Mouse (Mus musculus): ENCODE measurements around the gene Vmn1r175. TPM values are rescaled to one million over a fixed set of nuclear protein-coding genes. Genes with fewer than 3 reads are reported as not detected.
"Not testable (repeated sequence)": the region's sequence is repeated elsewhere in the genome, so short reads cannot be mapped to it uniquely, and the experiment has no call there.

The Vmn1r175 gene
- total RNA-seq (2014; rRNA removed) (not detected in 2 replicates), polyA plus RNA-seq (2015; fragmentation: Nextera tagmentation; extraction: Ambion mirVana) (not detected in 2 replicates)

GRCm38 (mm10) chr7:23810543-23810942, at the start of gene Vmn1r175:
TSS of gene Vmn1r175 (minus strand) at chr7:23810643.
- not testable (repeated sequence) for H3K36me3 ChIP-seq (ENCODE audit: insufficient read depth, low read length); H3K9ac ChIP-seq (replicated peaks; ENCODE audit: low read length); H3K4me2 ChIP-seq (ENCODE audit: low read depth, low read length); ATAC-seq; H3K9me3 ChIP-seq (ENCODE audit: low read length); H3K4me3 ChIP-seq (ENCODE audit: low read length); DNase-seq (ENCODE audit: low spot score); H3K4me1 ChIP-seq (ENCODE audit: insufficient read depth, low read length); H3K27me3 ChIP-seq (ENCODE audit: insufficient read depth, low read length); H3K27ac ChIP-seq

DNA sequence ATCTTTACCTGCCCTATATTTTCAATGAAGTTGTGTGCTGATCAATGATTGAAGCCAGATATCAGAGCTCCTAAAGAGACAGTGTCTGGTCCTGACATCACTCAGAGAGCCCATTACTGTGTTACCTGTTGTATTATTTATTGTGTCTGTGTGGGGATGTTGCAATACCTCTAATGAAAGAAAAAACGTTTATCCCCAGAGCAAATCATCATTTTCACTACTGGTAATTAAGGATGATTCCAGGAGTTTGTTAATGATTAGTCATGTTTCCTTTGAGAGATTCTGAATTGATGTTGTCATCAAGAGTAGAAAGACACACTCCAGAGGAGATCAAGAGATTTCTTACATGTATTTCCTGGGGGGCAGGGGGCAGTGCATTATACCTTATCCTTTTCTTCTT, 26.8 kb upstream of the Vmn1r175 start, which contains the start of gene Vmn1r176:
Vmn1r176 (minus strand) TSS at position 101 of the 400 bp plus-strand sequence.
- not testable (repeated sequence) for DNase-seq (ENCODE audit: low spot score); H3K36me3 ChIP-seq (ENCODE audit: insufficient read depth, low read length); H3K9me3 ChIP-seq (ENCODE audit: low read length); ATAC-seq; H3K4me3 ChIP-seq (ENCODE audit: low read length); H3K27ac ChIP-seq; H3K27me3 ChIP-seq (ENCODE audit: insufficient read depth, low read length); H3K4me2 ChIP-seq (ENCODE audit: low read depth, low read length); H3K9ac ChIP-seq (replicated peaks; ENCODE audit: low read length); H3K4me1 ChIP-seq (ENCODE audit: insufficient read depth, low read length)
- no CpG with 5 or more reads among the region's 1 CpGs for WGBS

GRCm38 (mm10) chr7:23784526-23784925, 25.9 kb downstream of the Vmn1r175 start:
- Histone ChIP-seq H3K9me3 (ENCODE audit: low read length) (peaks cover 24% of the 10 kb centered on the region), H3K4me3 (ENCODE audit: low read length) (no peak overlapping the region), H3K36me3 (ENCODE audit: insufficient read depth, low read length) (no peaks in the 10 kb centered on the region), H3K9ac (replicated peaks; ENCODE audit: low read length) (no peak overlapping the region), H3K4me1 (ENCODE audit: insufficient read depth, low read length) (no peaks in the 10 kb centered on the region), H3K27ac (no peak overlapping the region), H3K27me3 (ENCODE audit: insufficient read depth, low read length) (no peaks in the 10 kb centered on the region), H3K4me2 (ENCODE audit: low read depth, low read length) (no peak overlapping the region)
- no peak for DNase-seq (ENCODE audit: low spot score)
- no peak for TF ChIP-seq CTCF (IDR thresholded peaks at IDR 0.05; ENCODE audit: low read depth)
- WGBS, result 86% methylated on average over 6 of the region's 6 CpGs
- no peak for ATAC-seq

Other genes starting within 250 kb of the Vmn1r175 start
- not detected in 2 replicates for gene Vmn1r169, start 235.1 kb downstream of the Vmn1r175 start, total RNA-seq (2014; rRNA removed)
- not detected in 2 replicates for gene Vmn1r169, start 235.1 kb downstream of the Vmn1r175 start, polyA plus RNA-seq (2015; fragmentation: Nextera tagmentation; extraction: Ambion mirVana)
- gene Vmn1r170, start 204.5 kb downstream of the Vmn1r175 start, total RNA-seq (2014; rRNA removed), result not detected in 2 replicates
- gene Vmn1r170, start 204.5 kb downstream of the Vmn1r175 start, polyA plus RNA-seq (2015; fragmentation: Nextera tagmentation; extraction: Ambion mirVana), result not detected in 2 replicates
- not detected in 2 replicates for gene Vmn1r171, start 179.9 kb downstream of the Vmn1r175 start, total RNA-seq (2014; rRNA removed)
- gene Vmn1r171, start 179.9 kb downstream of the Vmn1r175 start, polyA plus RNA-seq (2015; fragmentation: Nextera tagmentation; extraction: Ambion mirVana), result not detected in 2 replicates
- not detected in 2 replicates for gene Vmn1r172, start 152.3 kb downstream of the Vmn1r175 start, total RNA-seq (2014; rRNA removed)
- not detected in 2 replicates for gene Vmn1r172, start 152.3 kb downstream of the Vmn1r175 start, polyA plus RNA-seq (2015; fragmentation: Nextera tagmentation; extraction: Ambion mirVana)
- gene Vmn1r173, start 109.9 kb downstream of the Vmn1r175 start, total RNA-seq (2014; rRNA removed), result not detected in 2 replicates
- not detected in 2 replicates for gene Vmn1r173, start 109.9 kb downstream of the Vmn1r175 start, polyA plus RNA-seq (2015; fragmentation: Nextera tagmentation; extraction: Ambion mirVana)
- gene Vmn1r174, start 58.4 kb downstream of the Vmn1r175 start, total RNA-seq (2014; rRNA removed), result not detected in 2 replicates
- gene Vmn1r174, start 58.4 kb downstream of the Vmn1r175 start, polyA plus RNA-seq (2015; fragmentation: Nextera tagmentation; extraction: Ambion mirVana), result not detected in 2 replicates
- not detected in 2 replicates for gene Vmn1r176, start 26.7 kb upstream of the Vmn1r175 start, total RNA-seq (2014; rRNA removed)
- not detected in 2 replicates for gene Vmn1r176, start 26.7 kb upstream of the Vmn1r175 start, polyA plus RNA-seq (2015; fragmentation: Nextera tagmentation; extraction: Ambion mirVana)
- not detected in 2 replicates for gene Vmn1r177, start 55.8 kb upstream of the Vmn1r175 start, total RNA-seq (2014; rRNA removed)
- gene Vmn1r177, start 55.8 kb upstream of the Vmn1r175 start, polyA plus RNA-seq (2015; fragmentation: Nextera tagmentation; extraction: Ambion mirVana), result not detected in 2 replicates
- gene Vmn1r178, start 81.4 kb upstream of the Vmn1r175 start, total RNA-seq (2014; rRNA removed), result not detected in 2 replicates
- not detected in 2 replicates for gene Vmn1r178, start 81.4 kb upstream of the Vmn1r175 start, polyA plus RNA-seq (2015; fragmentation: Nextera tagmentation; extraction: Ambion mirVana)
- not detected in 2 replicates for gene Vmn1r179, start 116.3 kb upstream of the Vmn1r175 start, total RNA-seq (2014; rRNA removed)
- not detected in 2 replicates for gene Vmn1r179, start 116.3 kb upstream of the Vmn1r175 start, polyA plus RNA-seq (2015; fragmentation: Nextera tagmentation; extraction: Ambion mirVana)
- gene Vmn1r180, start 140.0 kb upstream of the Vmn1r175 start, total RNA-seq (2014; rRNA removed), result not detected in 2 replicates
- not detected in 2 replicates for gene Vmn1r180, start 140.0 kb upstream of the Vmn1r175 start, polyA plus RNA-seq (2015; fragmentation: Nextera tagmentation; extraction: Ambion mirVana)
- gene Vmn1r181, start 164.0 kb upstream of the Vmn1r175 start, total RNA-seq (2014; rRNA removed), result not detected in 2 replicates
- gene Vmn1r181, start 164.0 kb upstream of the Vmn1r175 start, polyA plus RNA-seq (2015; fragmentation: Nextera tagmentation; extraction: Ambion mirVana), result not detected in 2 replicates
- not detected in 2 replicates for gene V1rd19, start 191.0 kb upstream of the Vmn1r175 start, total RNA-seq (2014; rRNA removed)
- not detected in 2 replicates for gene V1rd19, start 191.0 kb upstream of the Vmn1r175 start, polyA plus RNA-seq (2015; fragmentation: Nextera tagmentation; extraction: Ambion mirVana)
- not detected in 2 replicates for gene Vmn1r183, start 242.6 kb upstream of the Vmn1r175 start, total RNA-seq (2014; rRNA removed)
- gene Vmn1r183, start 242.6 kb upstream of the Vmn1r175 start, polyA plus RNA-seq (2015; fragmentation: Nextera tagmentation; extraction: Ambion mirVana), result not detected in 2 replicates

All from hindbrain, postnatal 0 days (tissue).